Mouse (Mus musculus): ENCODE measurements around the gene Lrsam1. TPM values are rescaled to one million over a fixed set of nuclear protein-coding genes. Genes with fewer than 3 reads are reported as not detected.

Gene Lrsam1
- total RNA-seq, 4 experiments from 2014 or later, result 23.3 to 38.9 (median 28.5) TPM

GRCm38 (mm10) chr2:32894097-32894496 lies 67.3 kb downstream of the Lrsam1 start:
- DNase-seq, result no peak

- no peak for DNase-seq
Measured at GRCm38 (mm10) chr2:32892490-32892889, 68.9 kb downstream of the Lrsam1 start.

GRCm38 (mm10) chr2:32891278-32891677 lies 70.1 kb downstream of the Lrsam1 start:
- DNase-seq, result no peak

GRCm38 (mm10) chr2:32890280-32890679 lies 71.1 kb downstream of the Lrsam1 start:
- DNase-seq, result no peak

- no peak for DNase-seq
Measured at GRCm38 (mm10) chr2:32888551-32888950, 72.9 kb downstream of the Lrsam1 start.

- no peak for DNase-seq
Measured at GRCm38 (mm10) chr2:32888029-32888428, 73.4 kb downstream of the Lrsam1 start.

- no peak for DNase-seq
Measured at GRCm38 (mm10) chr2:32884745-32885144, 76.7 kb downstream of the Lrsam1 start.

- DNase-seq, result no peak
Measured at GRCm38 (mm10) chr2:32882283-32883043, 79.0 kb downstream of the Lrsam1 start.

GRCm38 (mm10) chr2:32881723-32882122 lies 79.7 kb downstream of the Lrsam1 start:
- peak; percentile 58 for DNase-seq

- DNase-seq, result no peak
Measured at GRCm38 (mm10) chr2:32881054-32881453, 80.4 kb downstream of the Lrsam1 start.

GRCm38 (mm10) chr2:32879593-32879992 lies 81.8 kb downstream of the Lrsam1 start:
- DNase-seq, result no peak

- no peak for DNase-seq
Measured at GRCm38 (mm10) chr2:32878396-32878795, 83.0 kb downstream of the Lrsam1 start.

GRCm38 (mm10) chr2:32877761-32878393 lies 83.5 kb downstream of the Lrsam1 start:
- no peak for DNase-seq

GRCm38 (mm10) chr2:32877303-32877702 lies 84.1 kb downstream of the Lrsam1 start:
- DNase-seq, result no peak

GRCm38 (mm10) chr2:32876490-32877302 lies 84.7 kb downstream of the Lrsam1 start:
- no peak for DNase-seq

GRCm38 (mm10) chr2:32875675-32876489 lies 85.5 kb downstream of the Lrsam1 start, which contains the start of gene Fam129b:
Gene Fam129b (plus strand): TSS chr2:32876114.
- peak; percentile 68 for DNase-seq

Other genes starting within 250 kb of the Lrsam1 start
- gene Cdk9, start 248.5 kb downstream of the Lrsam1 start, total RNA-seq (2022), result 100 to 1,000 TPM in 1 of 4 experiments, 10 to 100 TPM in 3; 80.8 to 110 (median 92.1) TPM
- gene Sh2d3c, start 240.6 kb downstream of the Lrsam1 start, total RNA-seq (2022), result 10 to 100 TPM; 12.4 to 23.9 (median 18.0) TPM
- gene 6330409D20Rik, start 220.6 kb downstream of the Lrsam1 start, total RNA-seq (2022), result not detected
- gene Tor2a, start 204.4 kb downstream of the Lrsam1 start, total RNA-seq (2022), result 10 to 100 TPM; 22.6 to 31.1 (median 28.5) TPM
- gene Ttc16, start 186.0 kb downstream of the Lrsam1 start, total RNA-seq (2022), result under 1 TPM in 3 of 4 experiments, not detected in 1; 0.28 to 0.54 (median 0.45) TPM
- 10 to 100 TPM in 2 of 4 experiments, 1 to 10 TPM in 2; 5.4 to 17.8 (median 10.2) TPM for gene Ptrh1, start 185.8 kb downstream of the Lrsam1 start, total RNA-seq (2022)
- not detected for gene Cfap157, start 177.2 kb downstream of the Lrsam1 start, total RNA-seq (2022)
- 10 to 100 TPM; 23.8 to 50.5 (median 37.5) TPM for gene Stxbp1, start 114.4 kb downstream of the Lrsam1 start, total RNA-seq (2022)
- gene Fam129b, start 85.5 kb downstream of the Lrsam1 start, total RNA-seq (2022), result 10 to 100 TPM; 18.7 to 35.3 (median 29.3) TPM
- 100 to 1,000 TPM; 137 to 206 (median 196) TPM for gene Rpl12, start 55 bp downstream of the Lrsam1 start, total RNA-seq (2022)
- 10 to 100 TPM; 19.8 to 28.5 (median 24.4) TPM for gene Slc2a8, start 20.5 kb upstream of the Lrsam1 start, total RNA-seq (2022)
- gene Garnl3, start 170.0 kb upstream of the Lrsam1 start, total RNA-seq (2022), result 10 to 100 TPM; 12.7 to 29.6 (median 19.1) TPM